Mouse (Mus musculus): ENCODE data around the gene Cirbp. TPM values are rescaled to one million over a fixed set of nuclear protein-coding genes. Genes with fewer than 3 reads are reported as not detected.
"Not testable (repeated sequence)": the region's sequence is repeated elsewhere in the genome, so short reads cannot be mapped to it uniquely, and the experiment has no call there.

Gene Cirbp
- polyA plus RNA-seq, 1 experiment from 2014 or later: 398 TPM

- Histone ChIP-seq H3K4me2 (ENCODE audit: low read length) (no peak overlapping the region), H3K9ac (ENCODE audit: low read depth, low read length) (no peak overlapping the region), H3K4me1 (ENCODE audit: control insufficient read depth, insufficient read depth, low read length) (peaks cover 5% of the 10 kb centered on the region), H3K36me3 (ENCODE audit: control insufficient read depth, insufficient read depth, low read length) (no peaks in the 10 kb centered on the region), H3K9me3 (replicated peaks; ENCODE audit: control insufficient read depth, low read length, poor library complexity, severe bottlenecking) (no peaks in the 10 kb centered on the region), H3K4me3 (ENCODE audit: low read depth, low read length) (no peak overlapping the region), H3K27ac (ENCODE audit: low read length) (no peak overlapping the region), H3K27me3 (ENCODE audit: control insufficient read depth, insufficient read depth, low read depth, low read length) (no peaks in the 10 kb centered on the region)
- no peak for ATAC-seq
- WGBS: 47% methylated on average over 6 of the region's 6 CpGs
Measured at GRCm38 (mm10) chr10:80200485-80200884, 34.7 kb downstream of the Cirbp start.

- ATAC-seq: no peak
- H3K27ac ChIP-seq (ENCODE audit: low read length): no peak overlapping the region
Measured at GRCm38 (mm10) chr10:80204055-80204454, 38.3 kb downstream of the Cirbp start.

GRCm38 (mm10) chr10:80207201-80207600, 41.4 kb downstream of the Cirbp start:
- Histone ChIP-seq H3K27me3 (ENCODE audit: control insufficient read depth, insufficient read depth, low read depth, low read length) (no peaks in the 10 kb centered on the region), H3K36me3 (ENCODE audit: control insufficient read depth, insufficient read depth, low read length) (no peaks in the 10 kb centered on the region), H3K4me1 (ENCODE audit: control insufficient read depth, insufficient read depth, low read length) (peaks cover 19% of the 10 kb centered on the region), H3K9ac (ENCODE audit: low read depth, low read length) (no peak overlapping the region), H3K4me2 (ENCODE audit: low read length) (no peak overlapping the region), H3K9me3 (replicated peaks; ENCODE audit: control insufficient read depth, low read length, poor library complexity, severe bottlenecking) (no peaks in the 10 kb centered on the region), H3K4me3 (ENCODE audit: low read depth, low read length) (no peak overlapping the region), H3K27ac (ENCODE audit: low read length) (no peak overlapping the region)
- WGBS: 39% methylated on average over 1 of the region's 1 CpGs
- ATAC-seq: no peak

More at GRCm38 (mm10) chr10:80204055-80204454, 38.3 kb downstream of the Cirbp start:
- Histone ChIP-seq H3K4me2 (ENCODE audit: low read length) (no peak overlapping the region), H3K4me1 (ENCODE audit: control insufficient read depth, insufficient read depth, low read length) (peaks cover 17% of the 10 kb centered on the region), H3K9ac (ENCODE audit: low read depth, low read length) (peak overlapping the region; percentile 44; the same call in 1 of the 2 replicates), H3K36me3 (ENCODE audit: control insufficient read depth, insufficient read depth, low read length) (no peaks in the 10 kb centered on the region), H3K4me3 (ENCODE audit: low read depth, low read length) (no peak overlapping the region), H3K27me3 (ENCODE audit: control insufficient read depth, insufficient read depth, low read depth, low read length) (no peaks in the 10 kb centered on the region), H3K9me3 (replicated peaks; ENCODE audit: control insufficient read depth, low read length, poor library complexity, severe bottlenecking) (no peaks in the 10 kb centered on the region)
- WGBS: 7% methylated on average over 7 of the region's 7 CpGs

GRCm38 (mm10) chr10:80207676-80208075, 41.9 kb downstream of the Cirbp start:
- Histone ChIP-seq H3K9ac (ENCODE audit: low read depth, low read length) (no peak overlapping the region), H3K4me3 (ENCODE audit: low read depth, low read length) (no peak overlapping the region), H3K4me2 (ENCODE audit: low read length) (no peak overlapping the region), H3K9me3 (replicated peaks; ENCODE audit: control insufficient read depth, low read length, poor library complexity, severe bottlenecking) (no peaks in the 10 kb centered on the region), H3K27me3 (ENCODE audit: control insufficient read depth, insufficient read depth, low read depth, low read length) (no peaks in the 10 kb centered on the region), H3K4me1 (ENCODE audit: control insufficient read depth, insufficient read depth, low read length) (peaks cover 19% of the 10 kb centered on the region), H3K36me3 (ENCODE audit: control insufficient read depth, insufficient read depth, low read length) (no peaks in the 10 kb centered on the region), H3K27ac (ENCODE audit: low read length) (no peak overlapping the region)
- WGBS: 27% methylated on average over 10 of the region's 10 CpGs
- ATAC-seq: no peak

GRCm38 (mm10) chr10:80208248-80208647, 42.5 kb downstream of the Cirbp start:
- Histone ChIP-seq H3K27me3 (ENCODE audit: control insufficient read depth, insufficient read depth, low read depth, low read length) (no peaks in the 10 kb centered on the region), H3K27ac (ENCODE audit: low read length) (peak overlapping the region; percentile 82), H3K36me3 (ENCODE audit: control insufficient read depth, insufficient read depth, low read length) (no peaks in the 10 kb centered on the region), H3K4me3 (ENCODE audit: low read depth, low read length) (no peak overlapping the region), H3K9ac (ENCODE audit: low read depth, low read length) (no peak overlapping the region), H3K9me3 (replicated peaks; ENCODE audit: control insufficient read depth, low read length, poor library complexity, severe bottlenecking) (no peaks in the 10 kb centered on the region), H3K4me2 (ENCODE audit: low read length) (no peak overlapping the region), H3K4me1 (ENCODE audit: control insufficient read depth, insufficient read depth, low read length) (peaks cover 19% of the 10 kb centered on the region)
- no peak for ATAC-seq
- 51% methylated on average over 4 of the region's 4 CpGs for WGBS

- peak; percentile 66 for ATAC-seq
- peak overlapping the region; percentile 82 for H3K27ac ChIP-seq (ENCODE audit: low read length)
- H3K9ac ChIP-seq (ENCODE audit: low read depth, low read length): peak overlapping the region; percentile 50
- peaks cover 19% of the 10 kb centered on the region for H3K4me1 ChIP-seq (ENCODE audit: control insufficient read depth, insufficient read depth, low read length)
- no peak overlapping the region for H3K4me3 ChIP-seq (ENCODE audit: low read depth, low read length)
- H3K36me3 ChIP-seq (ENCODE audit: control insufficient read depth, insufficient read depth, low read length): no peaks in the 10 kb centered on the region
- no peaks in the 10 kb centered on the region for H3K9me3 ChIP-seq (replicated peaks; ENCODE audit: control insufficient read depth, low read length, poor library complexity, severe bottlenecking)
- peak overlapping the region; percentile 30 for H3K4me2 ChIP-seq (ENCODE audit: low read length)
- no peaks in the 10 kb centered on the region for H3K27me3 ChIP-seq (ENCODE audit: control insufficient read depth, insufficient read depth, low read depth, low read length)
- WGBS: 2% methylated on average over 24 of the region's 24 CpGs
Measured at GRCm38 (mm10) chr10:80208841-80209371, 43.1 kb downstream of the Cirbp start.

GRCm38 (mm10) chr10:80211547-80212103, 45.8 kb downstream of the Cirbp start:
- peaks cover 20% of the 10 kb centered on the region for H3K4me1 ChIP-seq (ENCODE audit: control insufficient read depth, insufficient read depth, low read length)
- not testable (repeated sequence) for H3K36me3 ChIP-seq (ENCODE audit: control insufficient read depth, insufficient read depth, low read length); H3K27me3 ChIP-seq (ENCODE audit: control insufficient read depth, insufficient read depth, low read depth, low read length); H3K9ac ChIP-seq (ENCODE audit: low read depth, low read length); H3K4me2 ChIP-seq (ENCODE audit: low read length); H3K9me3 ChIP-seq (replicated peaks; ENCODE audit: control insufficient read depth, low read length, poor library complexity, severe bottlenecking); ATAC-seq; H3K27ac ChIP-seq (ENCODE audit: low read length); H3K4me3 ChIP-seq (ENCODE audit: low read depth, low read length)
- WGBS: 80% methylated on average over 7 of the region's 7 CpGs

- no peaks in the 10 kb centered on the region for H3K27me3 ChIP-seq (ENCODE audit: control insufficient read depth, insufficient read depth, low read depth, low read length)
- no peaks in the 10 kb centered on the region for H3K36me3 ChIP-seq (ENCODE audit: control insufficient read depth, insufficient read depth, low read length)
- no peak overlapping the region for H3K4me2 ChIP-seq (ENCODE audit: low read length)
- H3K9ac ChIP-seq (ENCODE audit: low read depth, low read length): peak overlapping the region; percentile 23; the same call in 1 of the 2 replicates
- ATAC-seq: 0 out of 2 replicates have a peak, but pooled peaks have one; percentile 36
- peak overlapping the region; percentile 63 for H3K27ac ChIP-seq (ENCODE audit: low read length)
- no peaks in the 10 kb centered on the region for H3K9me3 ChIP-seq (replicated peaks; ENCODE audit: control insufficient read depth, low read length, poor library complexity, severe bottlenecking)
- H3K4me1 ChIP-seq (ENCODE audit: control insufficient read depth, insufficient read depth, low read length): peaks cover 6% of the 10 kb centered on the region; the same call in 1 of the 2 replicates
- 13% methylated on average over 16 of the region's 16 CpGs for WGBS
- H3K4me3 ChIP-seq (ENCODE audit: low read depth, low read length): no peak overlapping the region
Measured at GRCm38 (mm10) chr10:80215048-80215772, 49.4 kb downstream of the Cirbp start.

GRCm38 (mm10) chr10:80220676-80221075, 54.9 kb downstream of the Cirbp start:
- Histone ChIP-seq H3K27me3 (ENCODE audit: control insufficient read depth, insufficient read depth, low read depth, low read length) (no peaks in the 10 kb centered on the region), H3K4me2 (ENCODE audit: low read length) (no peak overlapping the region), H3K4me3 (ENCODE audit: low read depth, low read length) (no peak overlapping the region), H3K36me3 (ENCODE audit: control insufficient read depth, insufficient read depth, low read length) (no peaks in the 10 kb centered on the region), H3K9ac (ENCODE audit: low read depth, low read length) (no peak overlapping the region), H3K4me1 (ENCODE audit: control insufficient read depth, insufficient read depth, low read length) (no peaks in the 10 kb centered on the region; the same call in 1 of the 2 replicates), H3K9me3 (replicated peaks; ENCODE audit: control insufficient read depth, low read length, poor library complexity, severe bottlenecking) (no peaks in the 10 kb centered on the region), H3K27ac (ENCODE audit: low read length) (no peak overlapping the region)
- no peak for ATAC-seq
- WGBS: 32% methylated on average over 9 of the region's 9 CpGs

Data from midbrain, embryonic 16.5 days (tissue).